Mouse (Mus musculus) cortical plate, adult 2 months (tissue): ENCODE measurements around the gene Vav2.

Experiments used
- CTCF ChIP-seq: fragments of 200-500 bp; IDR thresholded peaks from 2 replicates; pipeline ENCODE4 v1.5.1; 2011; ENCODE audit warnings: mild to moderate bottlenecking, control low read depth, low read length; ENCODE audit not compliant: insufficient read depth; ENCODE audit errors: extremely low read depth
- POLR2A ChIP-seq: fragments of 200-500 bp; IDR thresholded peaks from 2 replicates; pipeline ENCODE4 v1.6.1; 2011; ENCODE audit warnings: mild to moderate bottlenecking, low read length, control low read depth; ENCODE audit not compliant: insufficient read depth; ENCODE audit errors: extremely low read depth

- TF ChIP-seq POLR2A (no peak), CTCF (no peak)
Measured at GRCm38 (mm10) chr2:27286971-27287710, 139.7 kb downstream of the Vav2 start.
